Mouse (Mus musculus) bone marrow, adult 2 months (tissue): Measurements from ENCODE around the gene Cdc26. TPM values are rescaled to one million over a fixed set of nuclear protein-coding genes. Genes with fewer than 3 reads are reported as not detected.
A peak's percentile ranks its signal among the peaks of the same experiment; 100 is the strongest.

ENCODE experiments used
- H3K27ac ChIP-seq: fragments of 200-500 bp; 2 replicates; pipeline ENCODE4 v1.5.1; 2012; ENCODE audit warnings: low read depth, mild to moderate bottlenecking, control low read depth, inconsistent platforms, low read length; ENCODE audit not compliant: control insufficient read depth, poor library complexity, insufficient read depth
- H3K4me1 ChIP-seq: fragments of 200-500 bp; 2 replicates; pipeline ENCODE4 v1.6.1; 2011; ENCODE audit warnings: low read length; ENCODE audit not compliant: control insufficient read depth, insufficient read depth
- H3K4me3 ChIP-seq: fragments of 200-500 bp; replicated peaks from 2 replicates; pipeline ENCODE3; 2011; ENCODE audit warnings: mild to moderate bottlenecking, low read depth, low read length, control low read depth; ENCODE audit not compliant: control insufficient read depth
- CTCF ChIP-seq: fragments of 200-500 bp; IDR thresholded peaks from 2 replicates; pipeline ENCODE4 v1.5.1; 2011; ENCODE audit warnings: low read length, control low read depth; ENCODE audit not compliant: control insufficient read depth, insufficient read depth
- POLR2A ChIP-seq: fragments of 200-500 bp; IDR thresholded peaks from 2 replicates; pipeline ENCODE4 v1.6.1; 2011; ENCODE audit warnings: low read depth, mild to moderate bottlenecking, control low read depth, low read length, borderline replicate concordance; ENCODE audit not compliant: control insufficient read depth
- WGBS: fragments of 180-500 bp; shearing (Covaris S2); methylation state at CpG from one replicate; pipeline ENCODE4 v1.1.7; 2018; 5-methylcytosine and 5-hydroxymethylcytosine counted together
- polyA plus RNA-seq: library from polyadenylated mRNA; stranded (reverse); fragments of >200 nt; gene quantifications from 2 replicates; pipeline ENCODE4 v1.2.4, GENCODE M21; 2011; ENCODE audit warnings: low replicate concordance; ENCODE audit not compliant: missing spikeins, insufficient read depth, insufficient read length

Cdc26 gene
- polyA plus RNA-seq, 1 experiment, result 93.6 TPM

- H3K27ac ChIP-seq, result no peak overlapping the region
- TF ChIP-seq POLR2A (no peak), CTCF (no peak)
- WGBS, result 75% methylated on average over 7 of the region's 7 CpGs
- no peak overlapping the region for H3K4me3 ChIP-seq
- no peaks in the 10 kb centered on the region; the same call in 1 of the 2 replicates for H3K4me1 ChIP-seq
Measured at GRCm38 (mm10) chr4:62373668-62374067, 34.8 kb downstream of the Cdc26 start.

- H3K27ac ChIP-seq, result no peak overlapping the region
Measured at GRCm38 (mm10) chr4:62372818-62373520, 35.5 kb downstream of the Cdc26 start.

GRCm38 (mm10) chr4:62372410-62372809 is 36.0 kb downstream of the Cdc26 start:
- TF ChIP-seq POLR2A, result no peak
- no peak for TF ChIP-seq CTCF
- Histone ChIP-seq H3K4me1 (peaks cover 2% of the 10 kb centered on the region; the same call in 1 of the 2 replicates), H3K27ac (no peak overlapping the region), H3K4me3 (no peak overlapping the region)
- WGBS, result 87% methylated on average over 1 of the region's 1 CpGs

More at GRCm38 (mm10) chr4:62372818-62373520, 35.5 kb downstream of the Cdc26 start:
- WGBS, result 47% methylated on average over 9 of the region's 9 CpGs
- H3K4me1 ChIP-seq, result peaks cover under 1% of the 10 kb centered on the region; the same call in 1 of the 2 replicates
- H3K4me3 ChIP-seq, result no peak overlapping the region
- TF ChIP-seq CTCF, result no peak
- TF ChIP-seq POLR2A, result no peak

GRCm38 (mm10) chr4:62369091-62369490 is 39.4 kb downstream of the Cdc26 start:
- TF ChIP-seq POLR2A (no peak), CTCF (no peak)
- 36% methylated on average over 3 of the region's 3 CpGs for WGBS
- peaks cover 2% of the 10 kb centered on the region; the same call in 1 of the 2 replicates for H3K4me1 ChIP-seq
- H3K27ac ChIP-seq, result no peak overlapping the region
- H3K4me3 ChIP-seq, result no peak overlapping the region

- no peak for TF ChIP-seq POLR2A
- no peak for TF ChIP-seq CTCF
- Histone ChIP-seq H3K27ac (peak overlapping the region; percentile 51; the same call in 1 of the 2 replicates), H3K4me1 (peaks cover 2% of the 10 kb centered on the region; the same call in 1 of the 2 replicates), H3K4me3 (no peak overlapping the region)
- WGBS, result 22% methylated on average over 6 of the region's 6 CpGs
Measured at GRCm38 (mm10) chr4:62367586-62367985, 40.9 kb downstream of the Cdc26 start.

GRCm38 (mm10) chr4:62366291-62366690 is 42.2 kb downstream of the Cdc26 start:
- Histone ChIP-seq H3K27ac (no peak overlapping the region), H3K4me3 (no peak overlapping the region), H3K4me1 (peaks cover 2% of the 10 kb centered on the region; the same call in 1 of the 2 replicates)
- 63% methylated on average over 4 of the region's 4 CpGs for WGBS
- no peak for TF ChIP-seq CTCF
- no peak for TF ChIP-seq POLR2A

GRCm38 (mm10) chr4:62364299-62364698 is 44.1 kb downstream of the Cdc26 start:
- TF ChIP-seq CTCF (no peak), POLR2A (no peak)
- 95% methylated on average over 8 of the region's 8 CpGs for WGBS
- H3K4me1 ChIP-seq, result peaks cover 2% of the 10 kb centered on the region; the same call in 1 of the 2 replicates
- H3K4me3 ChIP-seq, result no peak overlapping the region
- H3K27ac ChIP-seq, result no peak overlapping the region

- Histone ChIP-seq H3K4me3 (no peak overlapping the region), H3K27ac (no peak overlapping the region), H3K4me1 (no peaks in the 10 kb centered on the region; the same call in 1 of the 2 replicates)
- TF ChIP-seq POLR2A (no peak), CTCF (no peak)
- 42% methylated on average over 2 of the region's 2 CpGs for WGBS
Measured at GRCm38 (mm10) chr4:62362437-62362836, 46.0 kb downstream of the Cdc26 start.
